Mouse (Mus musculus) stomach, postnatal 0 days (tissue): ENCODE measurements around the gene Selenon. TPM values are rescaled to one million over a fixed set of nuclear protein-coding genes. Genes with fewer than 3 reads are reported as not detected.

ENCODE experiments used
- ATAC-seq: fragments of 200-750 bp; cut with Nextera tagmentation; 2 replicates; pipeline ENCODE4 v1.8.0; 2017; ENCODE audit not compliant: low FRiP score, low TSS enrichment
- DNase-seq: peaks from one replicate; pipeline ENCODE4 v3.0.0-alpha.2; 2016; ENCODE audit warnings: low spot score
- H3K27ac ChIP-seq: fragments of 300-500 bp; sonication (generic); replicated peaks from 2 replicates; pipeline ENCODE4 v1.5.1; 2014; ENCODE audit warnings: mild to moderate bottlenecking, control low read depth
- H3K27me3 ChIP-seq: fragments of 300-500 bp; sonication (generic); 2 replicates; pipeline ENCODE4 v1.6.1; 2014; ENCODE audit warnings: low read length; ENCODE audit not compliant: control insufficient read depth, insufficient read depth
- H3K36me3 ChIP-seq: fragments of 300-500 bp; sonication (generic); 2 replicates; pipeline ENCODE4 v1.6.1; 2014; ENCODE audit warnings: low read length, mixed read lengths; ENCODE audit not compliant: control insufficient read depth, insufficient read depth
- H3K4me1 ChIP-seq: fragments of 300-500 bp; sonication (generic); replicated peaks from 2 replicates; pipeline ENCODE4 v1.6.1; 2014; ENCODE audit warnings: antibody characterized with exemption; ENCODE audit not compliant: control insufficient read depth, insufficient read depth
- H3K4me2 ChIP-seq: fragments of 300-500 bp; sonication (generic); replicated peaks from 2 replicates; pipeline ENCODE4 v1.6.1; 2014; ENCODE audit warnings: low read depth, mild to moderate bottlenecking, control low read depth, moderate library complexity
- H3K4me3 ChIP-seq: fragments of 300-500 bp; sonication (generic); 2 replicates; pipeline ENCODE4 v1.5.1; 2014; ENCODE audit warnings: low read depth, low read length, control low read depth
- H3K9ac ChIP-seq: fragments of 300-500 bp; sonication (generic); 2 replicates; pipeline ENCODE4 v1.6.1; 2014; ENCODE audit warnings: mild to moderate bottlenecking, low read length, control low read depth, mixed read lengths
- H3K9me3 ChIP-seq: fragments of 300-500 bp; sonication (generic); 2 replicates; pipeline ENCODE4 v1.6.1; 2016; ENCODE audit warnings: low read length; ENCODE audit not compliant: control insufficient read depth
- CTCF ChIP-seq: IDR thresholded peaks from 2 replicates; pipeline ENCODE4 v1.5.1; 2016; ENCODE audit warnings: antibody characterized with exemption, low read depth, mild to moderate bottlenecking, moderate library complexity
- EP300 ChIP-seq: optimal IDR thresholded peaks from 2 replicates; pipeline ENCODE3; 2016; ENCODE audit warnings: antibody characterized with exemption
- WGBS: fragments of 180-500 bp; shearing (Covaris S2); extraction: QIAGEN DNeasy Blood & Tissue Kit; methylation state at CpG from one replicate; pipeline ENCODE4 v1.1.7; 2014; 5-methylcytosine and 5-hydroxymethylcytosine counted together
- polyA plus RNA-seq: library from polyadenylated mRNA; unstranded; fragments of >200 nt; fragmentation: Nextera tagmentation; extraction: Ambion mirVana; gene quantifications from 2 replicates; pipeline ENCODE4 v1.2.1, GENCODE M21; 2015

Selenon gene
- polyA plus RNA-seq, 1 experiment from 2014 or later: 8.6 TPM

GRCm38 (mm10) chr4:134580351-134581148 lies 28.6 kb upstream of the Selenon start:
- Histone ChIP-seq H3K9ac (no peak overlapping the region), H3K4me2 (no peak overlapping the region), H3K9me3 (no peaks in the 10 kb centered on the region), H3K27me3 (no peaks in the 10 kb centered on the region), H3K36me3 (no peaks in the 10 kb centered on the region), H3K4me3 (no peak overlapping the region), H3K4me1 (0 out of 2 replicates have a peak, but pooled peaks cover 2% of the 10 kb centered on the region), H3K27ac (no peak overlapping the region)
- 81% methylated on average over 15 of the region's 15 CpGs for WGBS
- ATAC-seq (no peak), DNase-seq (no peak)
- TF ChIP-seq EP300 (no peak), CTCF (no peak)

GRCm38 (mm10) chr4:134579620-134580019 lies 27.7 kb upstream of the Selenon start:
- ATAC-seq (no peak), DNase-seq (no peak)
- Histone ChIP-seq H3K9me3 (no peaks in the 10 kb centered on the region), H3K4me2 (no peak overlapping the region), H3K4me3 (no peak overlapping the region), H3K4me1 (0 out of 2 replicates have a peak, but pooled peaks cover 2% of the 10 kb centered on the region), H3K27me3 (no peaks in the 10 kb centered on the region), H3K27ac (no peak overlapping the region), H3K9ac (peak overlapping the region; percentile 27; the same call in 1 of the 2 replicates), H3K36me3 (no peaks in the 10 kb centered on the region)
- TF ChIP-seq CTCF (no peak), EP300 (no peak)
- 42% methylated on average over 5 of the region's 5 CpGs for WGBS

GRCm38 (mm10) chr4:134579212-134579611 lies 27.2 kb upstream of the Selenon start:
- DNase-seq (peak; percentile 35), ATAC-seq (no peak; the same call in 1 of the 2 replicates)
- H3K4me1 ChIP-seq: 0 out of 2 replicates have a peak, but pooled peaks cover 2% of the 10 kb centered on the region
- WGBS: 15% methylated on average over 11 of the region's 11 CpGs
- no peaks in the 10 kb centered on the region for H3K9me3 ChIP-seq
- TF ChIP-seq EP300: no peak
- TF ChIP-seq CTCF: peak; percentile 70
- peak overlapping the region; percentile 27; the same call in 1 of the 2 replicates for H3K9ac ChIP-seq
- no peak overlapping the region; the same call in 1 of the 2 replicates for H3K4me2 ChIP-seq
- H3K36me3 ChIP-seq: no peaks in the 10 kb centered on the region
- H3K27ac ChIP-seq: no peak overlapping the region
- no peaks in the 10 kb centered on the region for H3K27me3 ChIP-seq
- H3K4me3 ChIP-seq: no peak overlapping the region

GRCm38 (mm10) chr4:134578407-134578806 lies 26.4 kb upstream of the Selenon start:
- Histone ChIP-seq H3K9me3 (no peaks in the 10 kb centered on the region), H3K4me2 (no peak overlapping the region), H3K4me1 (0 out of 2 replicates have a peak, but pooled peaks cover 2% of the 10 kb centered on the region), H3K36me3 (no peaks in the 10 kb centered on the region), H3K27ac (no peak overlapping the region), H3K4me3 (no peak overlapping the region), H3K27me3 (no peaks in the 10 kb centered on the region), H3K9ac (no peak overlapping the region)
- TF ChIP-seq EP300 (no peak), CTCF (no peak)
- WGBS: 66% methylated on average over 5 of the region's 5 CpGs
- DNase-seq: no peak
- ATAC-seq: no peak

GRCm38 (mm10) chr4:134577281-134577680 lies 25.3 kb upstream of the Selenon start:
- ATAC-seq: no peak
- Histone ChIP-seq H3K4me3 (no peak overlapping the region), H3K27me3 (no peaks in the 10 kb centered on the region), H3K4me2 (no peak overlapping the region), H3K27ac (no peak overlapping the region), H3K36me3 (no peaks in the 10 kb centered on the region), H3K9ac (no peak overlapping the region), H3K4me1 (0 out of 2 replicates have a peak, but pooled peaks cover 2% of the 10 kb centered on the region), H3K9me3 (no peaks in the 10 kb centered on the region)
- 65% methylated on average over 2 of the region's 2 CpGs for WGBS
- DNase-seq: no peak
- no peak for TF ChIP-seq EP300
- no peak for TF ChIP-seq CTCF

GRCm38 (mm10) chr4:134575486-134575885 lies 23.5 kb upstream of the Selenon start:
- no peak for ATAC-seq
- no peak for DNase-seq
- TF ChIP-seq EP300 (no peak), CTCF (no peak)
- Histone ChIP-seq H3K4me3 (no peak overlapping the region), H3K27me3 (no peaks in the 10 kb centered on the region), H3K9me3 (no peaks in the 10 kb centered on the region), H3K27ac (no peak overlapping the region), H3K9ac (no peak overlapping the region), H3K36me3 (no peaks in the 10 kb centered on the region), H3K4me1 (0 out of 2 replicates have a peak, but pooled peaks cover 2% of the 10 kb centered on the region), H3K4me2 (no peak overlapping the region)
- 45% methylated on average over 11 of the region's 11 CpGs for WGBS
